Mouse (Mus musculus): Measurements from ENCODE around the gene Psme3. TPM values are rescaled to one million over a fixed set of nuclear protein-coding genes. Genes with fewer than 3 reads are reported as not detected.

The Psme3 gene
- total RNA-seq, 1 experiment from 2014 or later: 128 TPM

Other genes with a start within 250 kb of the Psme3 start
- gene Naglu, start 246.2 kb upstream of the Psme3 start, total RNA-seq (2017): 16.4 and 20.6 TPM in 2 replicates
- gene Hsd17b1, start 237.8 kb upstream of the Psme3 start, total RNA-seq (2017): not detected in 2 replicates
- 20.0 and 21.7 TPM in 2 replicates for gene Coasy, start 233.6 kb upstream of the Psme3 start, total RNA-seq (2017)
- 36.5 and 57.0 TPM in 2 replicates for gene Mlx, start 228.9 kb upstream of the Psme3 start, total RNA-seq (2017)
- 34.5 and 60.5 TPM in 2 replicates for gene Psmc3ip, start 220.8 kb upstream of the Psme3 start, total RNA-seq (2017)
- 30.9 and 38.8 TPM in 2 replicates for gene Retreg3, start 196.3 kb upstream of the Psme3 start, total RNA-seq (2017)
- gene Tubg1, start 196.3 kb upstream of the Psme3 start, total RNA-seq (2017): 30.0 and 47.4 TPM in 2 replicates
- gene Tubg2, start 160.3 kb upstream of the Psme3 start, total RNA-seq (2017): not detected in 2 replicates
- 0.31 TPM in 1 of 2 replicates, not detected in the other for gene Cntnap1, start 145.7 kb upstream of the Psme3 start, total RNA-seq (2017)
- gene Plekhh3, start 144.9 kb upstream of the Psme3 start, total RNA-seq (2017): 0.50 TPM in 1 of 2 replicates, not detected in the other
- gene Ccr10, start 140.8 kb upstream of the Psme3 start, total RNA-seq (2017): not detected in 2 replicates
- 38.1 and 45.0 TPM in 2 replicates for gene Ezh1, start 89.8 kb upstream of the Psme3 start, total RNA-seq (2017)
- 6.9 TPM in 1 of 2 replicates, not detected in the other for gene Ramp2, start 70.2 kb upstream of the Psme3 start, total RNA-seq (2017)
- 55.0 and 59.3 TPM in 2 replicates for gene Vps25, start 62.5 kb upstream of the Psme3 start, total RNA-seq (2017)
- 0.63 TPM in 1 of 2 replicates, not detected in the other for gene Wnk4, start 55.6 kb upstream of the Psme3 start, total RNA-seq (2017)
- 1.3 and 2.4 TPM in 2 replicates for gene Cntd1, start 37.2 kb upstream of the Psme3 start, total RNA-seq (2017)
- gene Coa3, start 37.1 kb upstream of the Psme3 start, total RNA-seq (2017): 24.6 and 33.0 TPM in 2 replicates
- gene Becn1, start 13.9 kb upstream of the Psme3 start, total RNA-seq (2017): 139 and 177 TPM in 2 replicates
- gene Aoc2, start 8.8 kb downstream of the Psme3 start, total RNA-seq (2017): 1.1 and 2.6 TPM in 2 replicates
- 0.10 TPM in 1 of 2 replicates, not detected in the other for gene Aoc3, start 14.4 kb downstream of the Psme3 start, total RNA-seq (2017)
- not detected in 2 replicates for gene G6pc, start 51.3 kb downstream of the Psme3 start, total RNA-seq (2017)
- 46.5 and 52.0 TPM in 2 replicates for gene Aarsd1, start 101.4 kb downstream of the Psme3 start, total RNA-seq (2017)
- gene Gm27029, start 108.6 kb downstream of the Psme3 start, total RNA-seq (2017): 1.6 TPM in 1 of 2 replicates, not detected in the other
- 4.8 and 7.0 TPM in 2 replicates for gene Rundc1, start 108.9 kb downstream of the Psme3 start, total RNA-seq (2017)
- gene Ptges3l, start 109.1 kb downstream of the Psme3 start, total RNA-seq (2017): 1.0 TPM in 1 of 2 replicates, not detected in the other
- 2,436 and 4,983 TPM in 2 replicates for gene Rpl27, start 126.1 kb downstream of the Psme3 start, total RNA-seq (2017)
- 34.3 and 37.2 TPM in 2 replicates for gene Ifi35, start 132.2 kb downstream of the Psme3 start, total RNA-seq (2017)
- 5.3 and 5.8 TPM in 2 replicates for gene Rnd2, start 148.8 kb downstream of the Psme3 start, total RNA-seq (2017)
- gene Vat1, start 150.0 kb downstream of the Psme3 start, total RNA-seq (2017): 22.9 and 29.3 TPM in 2 replicates
- gene Brca1, start 235.7 kb downstream of the Psme3 start, total RNA-seq (2017): 38.6 and 42.1 TPM in 2 replicates
- gene Nbr1, start 235.9 kb downstream of the Psme3 start, total RNA-seq (2017): 85.9 and 90.5 TPM in 2 replicates

Measured in hematopoietic stem cell, adult 5-6 weeks (primary cell).